Mouse (Mus musculus) megakaryocyte, embryonic 14.5 days (primary cell): ENCODE data around the gene Slc23a4.

Experiments used
- FLI1 ChIP-seq: IDR thresholded peaks from 2 replicates; pipeline ENCODE4 v1.6.1; 2012; ENCODE audit warnings: low read length, inconsistent platforms, mixed read lengths
- GATA1 ChIP-seq: IDR thresholded peaks from 3 replicates; pipeline ENCODE4 v1.6.1; 2012; ENCODE audit warnings: mixed read lengths, low read length, inconsistent platforms, borderline replicate concordance

GRCm38 (mm10) chr6:34964550-34964949 is 23.7 kb downstream of the Slc23a4 start:
- TF ChIP-seq GATA1 (no peak), FLI1 (no peak)
